Mouse (Mus musculus) testis, postnatal 14 days (tissue): Measurements from ENCODE around the gene Gm21188.
"Not testable (repeated sequence)": the region's sequence is repeated elsewhere in the genome, so short reads cannot be mapped to it uniquely, and the experiment has no call there.

Source experiments
- DNase-seq: peaks from one replicate; pipeline ENCODE4 v3.0.0; 2021; ENCODE audit warnings: low spot score

Gene Gm21188

DNA sequence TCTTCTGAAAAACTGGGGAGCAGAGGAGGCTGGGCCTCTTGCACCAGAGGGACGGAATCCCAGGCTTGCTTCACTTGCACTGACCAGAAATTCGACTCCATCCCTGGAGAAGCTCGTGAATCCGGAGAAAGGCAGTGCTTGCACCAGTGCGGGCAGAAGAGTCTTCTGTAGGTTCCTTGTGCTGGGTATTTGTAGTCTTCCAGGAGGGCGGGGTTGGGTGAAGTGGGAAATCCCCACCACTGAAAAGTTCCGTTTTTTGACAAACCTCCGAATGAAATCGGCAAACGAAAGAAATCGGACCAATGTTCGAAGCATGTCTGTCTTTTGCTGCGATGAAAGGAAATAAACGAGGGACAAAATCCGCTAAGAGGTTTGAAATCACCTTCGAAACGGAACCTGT, 25.1 kb downstream of the Gm21188 start, which contains the start of gene Gm36079:
Gene Gm36079 (minus strand): TSS at position 101 of the 400 bp plus-strand sequence.
- DNase-seq, result not testable (repeated sequence)

GRCm38 (mm10) chr13:120026373-120026772, 25.6 kb downstream of the Gm21188 start:
- not testable (repeated sequence) for DNase-seq

GRCm38 (mm10) chr13:120025576-120025975, 26.4 kb downstream of the Gm21188 start:
- DNase-seq, result not testable (repeated sequence)

DNA sequence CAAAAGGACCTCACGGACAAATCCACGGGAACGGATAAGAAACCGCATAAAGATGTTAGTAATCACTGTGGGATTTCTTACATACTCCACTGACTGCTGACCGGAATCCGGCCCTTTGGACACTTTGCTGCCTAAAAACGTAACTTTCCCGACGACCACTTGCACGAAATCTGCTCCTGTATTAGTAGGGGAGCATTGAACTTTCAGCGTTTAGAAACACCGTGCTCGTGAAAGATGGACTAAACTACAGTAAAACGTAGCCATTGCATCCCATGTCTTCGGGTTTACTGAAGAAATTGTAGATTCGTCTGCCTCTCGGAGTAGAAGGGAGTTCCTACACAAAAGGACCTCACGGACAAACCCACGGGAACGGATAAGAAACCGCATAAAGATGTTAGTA, 27.0 kb downstream of the Gm21188 start:
- not testable (repeated sequence) for DNase-seq

- not testable (repeated sequence) for DNase-seq
These were observed 27.4 kb downstream of the Gm21188 start for GRCm38 (mm10) chr13:120024581-120024980.

DNA sequence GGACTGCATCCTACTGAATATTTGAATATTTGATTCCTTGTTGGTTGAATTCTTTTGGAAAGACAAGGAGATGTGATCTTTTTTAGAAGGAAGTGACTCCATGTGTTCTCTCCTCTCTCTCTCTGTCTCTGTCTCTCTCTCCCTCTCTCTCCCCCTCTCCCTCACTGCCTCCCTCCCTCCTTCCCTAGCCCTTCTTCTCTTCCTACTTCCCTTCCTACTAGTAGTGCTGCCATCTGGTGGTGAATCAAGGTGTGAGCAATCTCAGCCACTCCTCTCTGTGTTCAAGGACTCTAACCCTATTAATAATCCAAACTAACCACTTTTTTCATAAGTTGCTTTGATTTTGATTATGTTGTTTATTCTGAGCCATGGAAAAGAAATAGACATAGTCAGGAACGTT, 30.5 kb downstream of the Gm21188 start:
- DNase-seq, result not testable (repeated sequence)

- DNase-seq, result not testable (repeated sequence)
These were observed 36.5 kb downstream of the Gm21188 start for GRCm38 (mm10) chr13:120015348-120016007.

DNA sequence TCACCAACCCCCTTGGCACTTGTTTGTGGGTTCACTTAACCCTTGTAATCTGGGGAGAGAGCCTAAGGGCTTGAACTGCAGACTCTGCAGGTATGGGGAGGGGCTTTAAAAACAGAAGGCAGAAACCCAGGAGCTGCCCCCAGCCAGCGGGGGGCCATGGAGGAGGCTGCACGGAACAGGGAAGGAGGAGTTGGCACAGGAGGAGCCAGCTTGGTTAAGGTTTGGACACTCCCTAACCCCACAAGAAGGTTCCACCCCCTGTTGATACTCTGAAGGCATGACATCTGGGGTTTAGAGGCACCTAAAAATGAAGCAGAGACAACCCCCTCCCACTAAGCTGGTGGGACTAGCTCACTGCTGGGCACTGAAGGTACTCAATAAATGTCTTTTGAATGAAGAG, 38.0 kb downstream of the Gm21188 start:
- DNase-seq, result not testable (repeated sequence)

DNA sequence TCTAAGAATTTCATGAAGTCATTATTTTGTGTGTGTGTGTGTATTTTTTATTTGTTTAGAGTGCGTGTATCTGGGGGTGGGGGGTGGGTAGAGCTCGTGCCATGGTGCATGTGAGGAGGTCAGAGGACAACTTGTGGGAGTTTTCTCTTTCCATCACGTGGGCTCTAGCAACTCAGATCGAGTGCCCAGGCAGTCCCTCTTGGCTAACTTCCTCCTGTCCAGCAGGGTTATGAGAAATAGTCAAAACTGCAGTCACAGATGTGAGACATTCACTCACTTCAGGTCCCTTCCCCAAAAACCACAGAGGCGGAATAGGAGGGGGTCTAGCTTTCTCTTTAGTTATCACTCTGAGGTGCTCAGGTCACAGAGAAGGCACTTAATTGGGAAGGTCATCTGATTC, 38.5 kb downstream of the Gm21188 start:
- DNase-seq, result not testable (repeated sequence)

DNA sequence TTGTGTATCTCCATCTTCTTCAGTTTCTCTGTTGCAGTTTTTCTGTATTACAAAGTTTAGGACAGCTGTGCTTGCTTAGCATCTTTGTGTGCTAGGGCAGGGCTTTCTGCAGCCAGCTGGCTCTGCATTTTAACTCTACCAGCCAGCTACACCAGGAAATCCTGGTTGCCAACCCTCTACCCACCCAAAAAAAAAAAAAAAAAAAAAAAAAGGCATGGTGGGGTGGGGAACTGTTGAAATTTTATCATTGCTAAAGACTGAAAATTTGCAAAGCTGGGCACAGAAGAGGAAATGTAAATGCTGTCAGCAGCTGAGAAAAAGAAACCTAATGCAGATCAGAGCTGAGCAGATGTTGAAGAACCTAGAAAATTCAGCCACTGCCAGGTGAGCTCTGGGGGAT, 41.9 kb downstream of the Gm21188 start:
- not testable (repeated sequence) for DNase-seq

GRCm38 (mm10) chr13:119999215-119999614, 52.8 kb downstream of the Gm21188 start:
- not testable (repeated sequence) for DNase-seq

DNA sequence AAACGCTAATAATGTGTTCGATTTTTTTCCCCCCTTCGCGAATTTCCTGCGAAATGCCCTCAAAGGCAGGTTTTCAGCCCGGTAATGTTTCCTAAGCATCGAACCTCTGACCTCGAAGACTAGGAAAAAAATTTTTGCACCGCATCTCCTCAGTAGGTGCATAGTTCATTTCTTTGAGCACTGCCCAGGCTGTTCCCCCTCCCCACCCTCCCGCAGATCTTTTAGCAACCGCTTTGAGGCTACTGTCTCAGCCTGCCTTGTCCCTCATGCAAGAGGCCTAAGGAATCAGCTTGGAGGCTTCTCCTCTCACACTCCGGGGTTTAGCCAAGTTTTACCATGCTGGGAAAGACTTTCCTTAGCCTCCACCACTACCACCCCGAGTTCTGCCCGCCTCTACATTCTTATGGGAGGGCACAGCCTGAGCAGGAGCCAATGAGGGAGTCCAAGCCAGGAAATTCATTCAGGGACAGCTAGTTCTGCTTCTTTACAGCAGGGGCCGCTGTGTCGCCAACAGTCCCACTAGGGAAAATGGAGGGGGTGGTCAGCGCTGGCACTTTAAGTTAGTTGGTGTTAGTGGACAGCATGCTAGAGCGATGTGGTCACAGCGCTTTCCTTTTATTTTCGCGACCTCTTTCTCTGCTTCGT, 53.4 kb downstream of the Gm21188 start:
- DNase-seq, result not testable (repeated sequence)

DNA sequence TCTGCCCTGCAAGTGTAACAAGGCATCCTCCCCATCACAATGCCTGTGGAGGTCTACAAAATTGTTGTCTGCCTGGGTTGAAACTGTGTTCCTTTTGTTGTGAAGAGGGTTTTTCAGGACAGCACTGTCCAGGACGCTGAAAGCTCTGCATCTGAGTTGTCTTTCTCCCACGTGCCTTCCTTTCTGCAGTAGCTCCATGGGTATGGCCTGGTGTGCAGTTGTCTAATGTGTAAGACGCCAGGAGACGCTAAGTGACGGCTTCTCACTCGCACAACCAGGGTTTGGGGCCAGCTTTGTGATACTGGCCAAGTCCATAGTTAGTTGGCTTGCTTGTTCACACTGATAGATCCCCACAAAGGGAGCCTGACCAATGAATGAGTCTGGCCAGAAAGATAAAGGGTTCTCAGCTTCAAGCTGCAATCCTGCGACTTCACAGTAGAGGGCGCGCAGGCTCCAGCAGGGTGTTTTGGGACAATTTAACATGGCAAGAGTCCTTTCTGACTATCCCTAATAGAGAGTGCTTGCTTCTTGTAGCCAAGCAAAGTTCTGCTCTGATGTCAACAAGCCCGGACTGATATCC, 60.0 kb downstream of the Gm21188 start:
- DNase-seq, result not testable (repeated sequence)

- DNase-seq, result not testable (repeated sequence)
These were observed 60.7 kb downstream of the Gm21188 start for GRCm38 (mm10) chr13:119991264-119991663.
